Mouse (Mus musculus) neural tube, embryonic 11.5 days (tissue): ENCODE data around the gene Ethe1. TPM values are rescaled to one million over a fixed set of nuclear protein-coding genes. Genes with fewer than 3 reads are reported as not detected.
"Not testable (repeated sequence)": the region's sequence is repeated elsewhere in the genome, so short reads cannot be mapped to it uniquely, and the experiment has no call there.

ENCODE experiments used
- ATAC-seq: fragments of 200-750 bp; cut with Nextera tagmentation; 2 replicates; pipeline ENCODE4 v1.8.0; 2017; ENCODE audit warnings: moderate number of reproducible peaks, mild to moderate bottlenecking, moderate TSS enrichment, moderate library complexity; ENCODE audit not compliant: insufficient read depth, low FRiP score, low TSS enrichment
- DNase-seq: peaks from one replicate; pipeline ENCODE4 v3.0.0-alpha.2; 2015; ENCODE audit warnings: low spot score
- H3K27ac ChIP-seq: fragments of 300-500 bp; sonication (generic); 2 replicates; pipeline ENCODE4 v1.5.1; 2014; ENCODE audit warnings: low read depth, mild to moderate bottlenecking, low read length
- H3K27me3 ChIP-seq: fragments of 300-500 bp; sonication (generic); 2 replicates; pipeline ENCODE4 v1.6.1; 2014; ENCODE audit warnings: mild to moderate bottlenecking, low read length, mixed read lengths; ENCODE audit not compliant: control insufficient read depth, insufficient read depth
- H3K36me3 ChIP-seq: fragments of 300-500 bp; sonication (generic); 2 replicates; pipeline ENCODE4 v1.6.1; 2014; ENCODE audit warnings: mild to moderate bottlenecking, low read length, moderate library complexity, mixed read lengths; ENCODE audit not compliant: control insufficient read depth, insufficient read depth
- H3K4me1 ChIP-seq: fragments of 300-500 bp; sonication (generic); 2 replicates; pipeline ENCODE4 v1.6.1; 2014; ENCODE audit warnings: low read length, mixed read lengths; ENCODE audit not compliant: control insufficient read depth, insufficient read depth
- H3K4me2 ChIP-seq: fragments of 300-500 bp; sonication (generic); 2 replicates; pipeline ENCODE4 v1.6.1; 2014; ENCODE audit warnings: low read depth, mild to moderate bottlenecking, moderate library complexity
- H3K4me3 ChIP-seq: fragments of 300-500 bp; sonication (generic); 2 replicates; pipeline ENCODE4 v1.5.1; 2014; ENCODE audit warnings: low read depth, low read length
- H3K9ac ChIP-seq: fragments of 300-500 bp; sonication (generic); 2 replicates; pipeline ENCODE4 v1.6.1; 2014; ENCODE audit warnings: mild to moderate bottlenecking, low read length
- H3K9me3 ChIP-seq: fragments of 300-500 bp; sonication (generic); 2 replicates; pipeline ENCODE4 v1.6.1; 2016; ENCODE audit warnings: low read length; ENCODE audit not compliant: control insufficient read depth
- WGBS: fragments of 180-500 bp; shearing (Covaris S2); extraction: QIAGEN DNeasy Blood & Tissue Kit; methylation state at CpG from one replicate; pipeline ENCODE4 v1.1.7; 2014; 5-methylcytosine and 5-hydroxymethylcytosine counted together
- polyA plus RNA-seq: library from polyadenylated mRNA; unstranded; fragments of >200 nt; fragmentation: Nextera tagmentation; extraction: Ambion mirVana; gene quantifications from 2 replicates; pipeline ENCODE4 v1.2.1, GENCODE M21; 2014

Ethe1 gene
- polyA plus RNA-seq, 1 experiment from 2014 or later, result 23.4 TPM

DNA sequence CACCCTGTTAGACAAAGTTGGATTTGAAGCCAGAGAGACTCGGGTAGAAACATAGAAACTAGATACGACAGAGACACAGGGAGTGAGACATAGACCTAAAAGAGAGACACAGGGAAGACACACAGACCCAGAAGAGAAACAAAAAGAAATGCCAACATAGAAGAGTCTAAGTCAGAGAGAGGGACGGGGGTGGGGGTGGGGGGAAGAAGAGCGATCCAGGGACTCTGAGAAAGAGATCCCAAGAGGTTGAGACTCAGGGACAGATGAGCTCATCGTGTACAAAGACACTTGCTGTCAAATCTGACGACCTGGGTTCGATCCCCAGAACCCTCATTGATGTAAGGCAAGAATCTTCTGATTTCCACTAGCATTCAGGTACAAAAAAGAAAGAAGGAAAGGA, 24.4 kb downstream of the Ethe1 start:
- Histone ChIP-seq H3K9ac (no peak overlapping the region), H3K4me2 (no peak overlapping the region), H3K4me3 (no peak overlapping the region; the same call in 1 of the 2 replicates), H3K36me3 (no peaks in the 10 kb centered on the region), H3K4me1 (peaks cover 9% of the 10 kb centered on the region; the same call in 1 of the 2 replicates), H3K9me3 (no peaks in the 10 kb centered on the region), H3K27me3 (peaks cover 39% of the 10 kb centered on the region), H3K27ac (no peak overlapping the region)
- DNase-seq, result no peak
- 13% methylated on average over 7 of the region's 7 CpGs for WGBS
- ATAC-seq, result no peak

DNA sequence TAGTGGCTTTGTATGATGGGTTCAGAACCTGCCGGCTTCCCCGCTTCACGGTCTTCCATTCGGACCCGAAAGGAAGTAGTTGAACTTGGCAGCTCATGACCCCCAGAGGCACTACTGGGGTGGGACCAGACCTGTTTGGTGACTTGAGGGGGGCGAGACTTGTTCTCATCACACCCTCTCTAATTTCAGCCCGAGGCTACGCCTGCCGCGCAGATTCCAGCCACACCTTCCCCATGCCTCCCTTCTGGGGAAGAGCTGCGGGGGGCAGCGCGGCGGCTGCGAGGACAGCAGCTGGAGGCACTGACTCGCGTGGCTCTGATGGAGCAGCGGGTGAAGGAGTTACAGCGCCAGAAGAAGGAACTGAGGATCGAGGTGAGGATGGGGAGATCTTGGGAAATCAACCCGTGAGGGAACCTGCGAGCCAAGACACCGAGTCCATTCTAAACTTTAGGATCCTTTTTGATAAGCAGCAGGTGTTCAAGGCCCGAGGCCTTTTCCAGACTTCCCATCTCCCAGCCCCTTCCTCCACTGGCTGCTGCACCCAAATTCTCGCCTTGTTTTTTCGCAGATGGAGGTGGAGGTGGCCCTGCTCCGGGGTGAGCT, 25.1 kb downstream of the Ethe1 start:
- Histone ChIP-seq H3K4me2 (no peak overlapping the region), H3K36me3 (no peaks in the 10 kb centered on the region), H3K9me3 (no peaks in the 10 kb centered on the region), H3K27me3 (peaks cover 39% of the 10 kb centered on the region), H3K4me3 (no peak overlapping the region), H3K4me1 (peaks cover 9% of the 10 kb centered on the region; the same call in 1 of the 2 replicates), H3K9ac (no peak overlapping the region), H3K27ac (no peak overlapping the region)
- no peak for ATAC-seq
- DNase-seq, result no peak
- 1% methylated on average over 27 of the region's 27 CpGs for WGBS

DNA sequence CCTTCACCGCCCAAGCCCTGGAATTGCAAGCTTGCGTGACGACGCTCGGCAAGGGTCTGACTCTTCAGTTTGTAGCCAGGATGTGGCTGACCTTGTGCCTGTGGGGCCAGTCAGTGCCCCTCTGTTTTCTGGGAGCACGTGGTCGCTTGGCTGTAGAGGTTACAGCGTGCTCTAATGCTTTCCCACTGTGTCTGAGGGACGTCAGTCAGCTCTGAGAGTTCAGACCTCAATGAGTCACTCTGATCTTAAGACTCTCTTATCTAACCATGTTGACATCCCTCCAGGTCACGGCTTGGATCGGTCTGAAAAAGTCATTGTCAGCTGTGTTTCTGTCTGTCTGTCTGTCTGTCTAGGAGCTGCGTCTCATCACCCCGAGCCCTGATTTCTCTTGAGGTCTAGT, 27.5 kb downstream of the Ethe1 start:
- no peaks in the 10 kb centered on the region for H3K36me3 ChIP-seq
- H3K27ac ChIP-seq, result no peak overlapping the region
- no peak overlapping the region for H3K4me3 ChIP-seq
- peaks cover 38% of the 10 kb centered on the region for H3K27me3 ChIP-seq
- no peak for ATAC-seq
- WGBS, result 75% methylated on average over 13 of the region's 13 CpGs
- H3K9me3 ChIP-seq, result no peaks in the 10 kb centered on the region
- peaks cover 9% of the 10 kb centered on the region; the same call in 1 of the 2 replicates for H3K4me1 ChIP-seq
- no peak overlapping the region for H3K9ac ChIP-seq
- H3K4me2 ChIP-seq, result no peak overlapping the region
- DNase-seq, result no peak

GRCm38 (mm10) chr7:24617763-24618162, 30.4 kb downstream of the Ethe1 start:
- Histone ChIP-seq H3K4me1 (0 out of 2 replicates have a peak, but pooled peaks cover under 1% of the 10 kb centered on the region), H3K4me2 (no peak overlapping the region), H3K27me3 (peaks cover 8% of the 10 kb centered on the region), H3K9ac (no peak overlapping the region), H3K36me3 (no peaks in the 10 kb centered on the region), H3K9me3 (no peaks in the 10 kb centered on the region), H3K27ac (no peak overlapping the region), H3K4me3 (no peak overlapping the region)
- no peak for DNase-seq
- 82% methylated on average over 8 of the region's 8 CpGs for WGBS
- no peak for ATAC-seq

- not testable (repeated sequence) for ATAC-seq, H3K9me3 ChIP-seq, H3K4me1 ChIP-seq, H3K4me2 ChIP-seq, H3K4me3 ChIP-seq, H3K27ac ChIP-seq, H3K36me3 ChIP-seq, H3K27me3 ChIP-seq, DNase-seq, H3K9ac ChIP-seq
- 92% methylated on average over 8 of the region's 8 CpGs for WGBS
Measured at GRCm38 (mm10) chr7:24618374-24618773, 31.0 kb downstream of the Ethe1 start.

GRCm38 (mm10) chr7:24619671-24620397, 32.5 kb downstream of the Ethe1 start:
- DNase-seq (no peak), ATAC-seq (no peak)
- H3K9ac ChIP-seq, result no peak overlapping the region
- 46% methylated on average over 13 of the region's 13 CpGs for WGBS
- no peak overlapping the region for H3K27ac ChIP-seq
- no peaks in the 10 kb centered on the region for H3K4me1 ChIP-seq
- no peaks in the 10 kb centered on the region for H3K36me3 ChIP-seq
- H3K9me3 ChIP-seq, result no peaks in the 10 kb centered on the region
- no peaks in the 10 kb centered on the region for H3K27me3 ChIP-seq
- H3K4me2 ChIP-seq, result no peak overlapping the region
- H3K4me3 ChIP-seq, result no peak overlapping the region

DNA sequence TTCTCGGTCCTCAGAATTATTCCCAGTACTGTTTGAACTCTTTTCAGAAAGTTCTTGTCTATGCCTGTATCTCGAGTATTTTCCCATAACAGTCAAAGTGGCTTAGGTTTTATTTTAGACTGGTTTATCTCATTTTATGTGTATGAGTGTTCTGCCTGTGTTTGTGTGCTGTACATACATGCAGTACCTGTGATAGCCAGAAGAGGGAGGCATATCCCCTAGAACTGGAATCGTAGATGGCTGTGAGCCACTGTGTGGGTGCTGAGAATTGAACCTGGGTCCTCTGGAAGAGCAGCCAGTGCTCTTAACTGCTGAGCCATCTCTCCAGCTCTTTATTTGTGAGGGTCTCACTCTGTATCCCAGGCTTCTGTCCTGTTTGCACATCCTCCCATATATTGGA, 33.9 kb downstream of the Ethe1 start:
- Histone ChIP-seq H3K27me3 (no peaks in the 10 kb centered on the region), H3K27ac (no peak overlapping the region), H3K4me3 (no peak overlapping the region), H3K4me2 (no peak overlapping the region), H3K4me1 (no peaks in the 10 kb centered on the region), H3K9ac (no peak overlapping the region), H3K36me3 (no peaks in the 10 kb centered on the region), H3K9me3 (no peaks in the 10 kb centered on the region)
- DNase-seq, result no peak
- WGBS, result 86% methylated on average over 3 of the region's 3 CpGs
- no peak for ATAC-seq

GRCm38 (mm10) chr7:24622967-24623366, 35.6 kb downstream of the Ethe1 start:
- no peak overlapping the region for H3K4me2 ChIP-seq
- no peak overlapping the region for H3K4me3 ChIP-seq
- no peak for DNase-seq
- 86% methylated on average over 6 of the region's 6 CpGs for WGBS
- no peaks in the 10 kb centered on the region for H3K36me3 ChIP-seq
- H3K27ac ChIP-seq, result no peak overlapping the region
- no peak for ATAC-seq
- H3K27me3 ChIP-seq, result no peaks in the 10 kb centered on the region
- no peaks in the 10 kb centered on the region for H3K4me1 ChIP-seq
- no peak overlapping the region for H3K9ac ChIP-seq
- H3K9me3 ChIP-seq, result no peaks in the 10 kb centered on the region
